Mouse (Mus musculus): ENCODE data around the gene Ms4a15. TPM values are rescaled to one million over a fixed set of nuclear protein-coding genes. Genes with fewer than 3 reads are reported as not detected.

The Ms4a15 gene
- total and polyA plus RNA-seq, 3 experiments, result 0.37 TPM; not detected in 2

GRCm38 (mm10) chr19:10984551-10984950 is 8.5 kb downstream of the Ms4a15 start:
- in situ Hi-C loops (cut with MboI; ENCODE audit: low pct_ligation_motif_present, low pct_unique_long_range_greater_than_20kb, low sequenced_read_pairs) (no loop called here), dilution Hi-C loops (cut with MboI; ENCODE audit: extremely low pct_ligation_motif_present, extremely low pct_unique_long_range_greater_than_20kb, low sequenced_read_pairs) (no loop called here)
- H3K79me2 ChIP-seq (replicated peaks; ENCODE audit: control insufficient read depth, extremely low read depth, insufficient read depth, poor library complexity, severe bottlenecking), result no peaks in the 10 kb centered on the region
- H3K4me2 ChIP-seq (ENCODE audit: insufficient read depth, low read depth, poor library complexity, severe bottlenecking), result no peak overlapping the region
- no peaks in the 10 kb centered on the region for H3K36me3 ChIP-seq (replicated peaks in 1 of 2; ENCODE audit: control insufficient read depth in 1 of 2, insufficient read depth in 1 of 2, low read length in 1 of 2)
- no peak overlapping the region for H3K27ac ChIP-seq (ENCODE audit: insufficient read depth, low read depth)
- H3K9me3 ChIP-seq (replicated peaks; ENCODE audit: low read length), result no peaks in the 10 kb centered on the region
- H3K9ac ChIP-seq (ENCODE audit: insufficient read depth, low read depth), result no peak overlapping the region
- no peak for DNase-seq (ENCODE audit: extremely low read depth)
- no peaks in the 10 kb centered on the region for H3K27me3 ChIP-seq (replicated peaks)
- TF ChIP-seq UBTF (IDR thresholded peaks at IDR 0.05; ENCODE audit: low read depth, low read length) (no peak), ZNF384 (IDR thresholded peaks at IDR 0.05; ENCODE audit: low read depth, low read length) (no peak), PAX5 (IDR thresholded peaks at IDR 0.05; ENCODE audit: low read length) (no peak)
- no peak overlapping the region for H3K4me3 ChIP-seq (replicated peaks in 1 of 3; ENCODE audit: low read depth in 2 of 3, low read length in 2 of 3, poor library complexity in 1 of 3)
- peaks cover 4 to 13% of the 10 kb centered on the region in 2 experiments; a peak in 3 of 4 replicates for H3K4me1 ChIP-seq (ENCODE audit: control insufficient read depth in 1 of 2, insufficient read depth in 2 of 2)

DNA sequence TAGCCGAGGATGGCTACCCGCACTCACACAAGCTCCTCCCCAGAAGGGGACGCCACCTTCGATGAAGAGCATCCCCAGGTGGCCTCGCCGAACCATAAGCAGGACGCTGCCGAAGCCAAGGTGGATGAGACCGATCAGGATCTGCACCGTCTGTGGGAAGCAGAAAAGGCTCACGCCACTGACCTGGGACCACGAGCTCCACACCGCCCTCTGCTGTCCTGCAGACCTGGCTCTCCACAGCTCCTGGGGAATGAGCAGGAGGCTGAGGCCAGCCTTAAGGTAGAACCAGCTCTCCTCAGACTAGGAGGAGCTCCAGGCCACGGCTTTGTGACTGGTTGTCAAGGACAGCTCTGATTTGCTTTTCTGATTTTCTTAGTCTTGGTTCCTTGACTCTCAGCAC is 9.9 kb downstream of the Ms4a15 start:
- TF ChIP-seq CTCF (conservative IDR thresholded peaks at IDR 0.05 in 1 of 2, IDR thresholded peaks at IDR 0.05 in 1 of 2; ENCODE audit: low read depth in 2 of 2, low read length in 2 of 2) (peak in 1 of 2 experiments; percentile 61; a peak in 2 of 4 replicates), CHD2 (IDR thresholded peaks at IDR 0.05; ENCODE audit: low read length) (no peak), SIN3A (IDR thresholded peaks at IDR 0.05; ENCODE audit: low read length) (no peak), IRF4 (IDR thresholded peaks at IDR 0.05; ENCODE audit: low read depth, low read length) (no peak), USF2 (conservative IDR thresholded peaks at IDR 0.05; ENCODE audit: low read depth, low read length) (no peak), UBTF (IDR thresholded peaks at IDR 0.05; ENCODE audit: low read depth, low read length) (no peak), CHD1 (IDR thresholded peaks at IDR 0.05; ENCODE audit: low read depth, low read length) (no peak), MAX (IDR thresholded peaks at IDR 0.05; ENCODE audit: low read length) (peak; percentile 27; the same call in 1 of the 2 replicates), SMC3 (IDR thresholded peaks at IDR 0.05; ENCODE audit: low read depth, low read length) (peak; percentile 30; the same call in 1 of the 2 replicates)
- Histone ChIP-seq H3K27me3 (replicated peaks) (peaks cover 2% of the 10 kb centered on the region), H3K27ac (ENCODE audit: insufficient read depth, low read depth) (no peak overlapping the region), H3K9me3 (replicated peaks; ENCODE audit: low read length) (no peaks in the 10 kb centered on the region), H3K79me2 (replicated peaks; ENCODE audit: control insufficient read depth, extremely low read depth, insufficient read depth, poor library complexity, severe bottlenecking) (no peaks in the 10 kb centered on the region), H3K4me1 (ENCODE audit: control insufficient read depth in 1 of 2, insufficient read depth in 2 of 2) (peaks cover 4 to 20% of the 10 kb centered on the region in 2 experiments), H3K4me2 (ENCODE audit: insufficient read depth, low read depth, poor library complexity, severe bottlenecking) (peak overlapping the region; percentile 17; the same call in 1 of the 2 replicates), H3K4me3 (replicated peaks in 1 of 3; ENCODE audit: low read depth in 2 of 3, low read length in 2 of 3, poor library complexity in 1 of 3) (peak overlapping the region in 1 of 3 experiments; percentile 21), H3K9ac (ENCODE audit: insufficient read depth, low read depth) (no peak overlapping the region), H3K36me3 (replicated peaks in 1 of 2; ENCODE audit: control insufficient read depth in 1 of 2, insufficient read depth in 1 of 2, low read length in 1 of 2) (no peaks in the 10 kb centered on the region)
- dilution Hi-C loops (cut with MboI; ENCODE audit: extremely low pct_ligation_motif_present, extremely low pct_unique_long_range_greater_than_20kb, low sequenced_read_pairs) (no loop called here), in situ Hi-C loops (cut with MboI; ENCODE audit: low pct_ligation_motif_present, low pct_unique_long_range_greater_than_20kb, low sequenced_read_pairs) (no loop called here)
- DNase-seq (ENCODE audit: extremely low read depth), result peak; percentile 27

GRCm38 (mm10) chr19:10980210-10980609 is 12.8 kb downstream of the Ms4a15 start:
- peak overlapping the region; percentile 100 for H3K4me2 ChIP-seq (ENCODE audit: insufficient read depth, low read depth, poor library complexity, severe bottlenecking)
- in situ Hi-C loops (cut with MboI; ENCODE audit: low pct_ligation_motif_present, low pct_unique_long_range_greater_than_20kb, low sequenced_read_pairs), result no loop called here

More at GRCm38 (mm10) chr19:10980210-10980609, 12.8 kb downstream of the Ms4a15 start:
- Histone ChIP-seq H3K9ac (ENCODE audit: insufficient read depth, low read depth) (peak overlapping the region; percentile 16; the same call in 1 of the 2 replicates), H3K36me3 (replicated peaks in 1 of 2; ENCODE audit: control insufficient read depth in 1 of 2, insufficient read depth in 1 of 2, low read length in 1 of 2) (no peaks in the 10 kb centered on the region), H3K4me3 (replicated peaks in 1 of 3; ENCODE audit: low read depth in 2 of 3, low read length in 2 of 3, poor library complexity in 1 of 3) (peak overlapping the region; percentile 53 to 73 (median 54)), H3K4me1 (ENCODE audit: control insufficient read depth in 1 of 2, insufficient read depth in 2 of 2) (peaks cover 4 to 20% of the 10 kb centered on the region in 2 experiments), H3K79me2 (replicated peaks; ENCODE audit: control insufficient read depth, extremely low read depth, insufficient read depth, poor library complexity, severe bottlenecking) (no peaks in the 10 kb centered on the region), H3K9me3 (replicated peaks; ENCODE audit: low read length) (no peaks in the 10 kb centered on the region), H3K27me3 (replicated peaks) (peaks cover 5% of the 10 kb centered on the region), H3K27ac (ENCODE audit: insufficient read depth, low read depth) (no peak overlapping the region)
- DNase-seq (ENCODE audit: extremely low read depth), result no peak
- no peak for TF ChIP-seq JUN (IDR thresholded peaks at IDR 0.05; ENCODE audit: insufficient read depth, low read depth, low read length)
- TF ChIP-seq MYC (IDR thresholded peaks at IDR 0.05; ENCODE audit: low read depth, low read length), result no peak
- TF ChIP-seq TBP (conservative IDR thresholded peaks at IDR 0.05; ENCODE audit: low read depth, low read length), result no peak
- no peak for TF ChIP-seq MAZ (IDR thresholded peaks at IDR 0.05; ENCODE audit: low read depth, low read length)
- no peak for TF ChIP-seq ZC3H11A (IDR thresholded peaks at IDR 0.05; ENCODE audit: low read depth, low read length)
- no peak for TF ChIP-seq NRF1 (IDR thresholded peaks at IDR 0.05; ENCODE audit: low read depth, low read length)
- no peak for TF ChIP-seq ELF1 (IDR thresholded peaks at IDR 0.05; ENCODE audit: low read depth, low read length)
- TF ChIP-seq POLR2AphosphoS2 (IDR thresholded peaks at IDR 0.05; ENCODE audit: low read depth, low read length), result no peak
- TF ChIP-seq GABPA (IDR thresholded peaks at IDR 0.05; ENCODE audit: insufficient replicate concordance, low read depth, low read length), result no peak
- no peak for TF ChIP-seq MXI1 (IDR thresholded peaks at IDR 0.05; ENCODE audit: low read depth, low read length)
- no peak for TF ChIP-seq SIN3A (IDR thresholded peaks at IDR 0.05; ENCODE audit: low read length)
- no peak for TF ChIP-seq ETS1 (conservative IDR thresholded peaks at IDR 0.05; ENCODE audit: low read depth, low read length)
- TF ChIP-seq MAFK (IDR thresholded peaks at IDR 0.05; ENCODE audit: insufficient replicate concordance, low read length), result no peak
- no peak for TF ChIP-seq POLR2A (IDR thresholded peaks at IDR 0.05; ENCODE audit: low read depth, low read length)
- TF ChIP-seq UBTF (IDR thresholded peaks at IDR 0.05; ENCODE audit: low read depth, low read length), result no peak
- dilution Hi-C loops (cut with MboI; ENCODE audit: extremely low pct_ligation_motif_present, extremely low pct_unique_long_range_greater_than_20kb, low sequenced_read_pairs), result no loop called here

All from CH12.LX (cell line).